Mouse (Mus musculus): ENCODE results near the gene Gm11639.

The Gm11639 gene

GRCm38 (mm10) chr11:104704097-104704496 lies 18.6 kb downstream of the Gm11639 start:
- no peak for DNase-seq (ENCODE audit: extremely low read depth, low read depth)

- DNase-seq (ENCODE audit: extremely low read depth, low read depth): no peak
Measured at GRCm38 (mm10) chr11:104707084-104707483, 21.6 kb downstream of the Gm11639 start.

DNA sequence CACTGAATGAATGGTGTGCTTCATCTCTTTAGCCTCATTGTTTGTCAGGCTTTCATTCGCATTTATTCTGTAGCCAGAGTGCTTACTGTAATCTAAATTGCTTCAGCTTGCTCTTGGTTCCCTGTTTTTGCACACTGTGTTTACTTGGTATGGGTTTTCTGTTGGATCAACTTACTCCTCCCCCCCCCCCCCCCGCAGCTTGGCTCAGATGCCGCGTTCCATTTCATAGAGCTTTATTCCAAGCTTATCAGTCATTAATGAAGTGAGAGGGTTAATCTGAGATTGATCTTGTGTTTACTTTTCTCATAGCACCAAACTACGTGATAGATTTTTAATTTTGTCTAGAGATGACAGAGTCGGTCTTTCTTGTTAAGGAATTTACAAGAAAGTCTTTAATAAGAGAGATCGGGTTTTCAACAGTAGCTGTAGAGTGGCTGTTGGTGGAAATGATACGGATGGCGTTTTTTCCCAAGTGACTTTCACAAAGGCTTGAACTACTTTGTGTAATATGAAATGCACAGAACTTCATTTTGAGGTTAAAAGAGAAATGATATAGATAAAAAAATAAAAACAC lies 59.6 kb downstream of the Gm11639 start:
- DNase-seq (ENCODE audit: extremely low read depth, low read depth): no peak

GRCm38 (mm10) chr11:104765762-104766161 lies 80.3 kb downstream of the Gm11639 start:
- DNase-seq (ENCODE audit: extremely low read depth, low read depth): no peak

DNA sequence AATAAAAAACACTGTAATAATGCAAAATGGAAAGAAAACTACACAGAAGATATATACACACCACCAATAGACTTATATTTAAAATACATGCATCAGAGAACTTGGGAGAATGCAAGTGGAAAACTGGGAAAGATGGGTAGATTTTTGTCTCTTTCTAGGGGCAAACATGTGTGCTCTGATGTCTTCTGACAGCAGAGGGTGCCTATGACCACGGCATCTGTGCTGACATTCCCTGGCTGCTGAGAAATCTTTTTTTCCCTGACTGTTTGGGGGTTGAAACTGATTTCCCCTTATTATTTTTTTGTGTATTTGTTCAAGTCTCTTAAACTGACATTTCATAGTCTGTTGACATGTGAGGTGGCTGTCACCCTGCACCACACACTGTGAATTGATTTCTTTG lies 81.6 kb downstream of the Gm11639 start:
- DNase-seq (ENCODE audit: extremely low read depth, low read depth): no peak

- peak; percentile 15 for DNase-seq (ENCODE audit: extremely low read depth, low read depth)
Measured at GRCm38 (mm10) chr11:104768072-104768471, 82.6 kb downstream of the Gm11639 start.

DNA sequence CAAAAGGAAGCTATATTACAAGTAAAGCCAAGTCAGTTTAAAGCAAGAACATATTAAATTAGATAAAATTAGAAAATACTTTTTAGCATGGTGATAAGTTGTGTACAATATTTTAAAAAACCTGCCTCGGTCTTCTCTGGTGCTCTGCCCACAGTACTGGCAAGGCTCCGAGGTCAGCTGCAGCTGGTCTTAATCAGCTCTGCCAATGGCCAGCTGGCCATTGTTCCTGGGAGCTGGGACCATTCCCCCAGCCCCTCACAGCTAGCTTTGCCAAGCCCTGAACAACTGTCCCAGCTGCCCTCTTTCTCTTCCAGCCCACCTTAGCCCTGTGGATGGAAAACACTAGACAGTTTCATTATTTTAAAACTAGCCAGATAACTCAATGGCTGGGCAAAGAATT lies 93.3 kb downstream of the Gm11639 start:
- no peak for DNase-seq (ENCODE audit: extremely low read depth, low read depth)

- no peak for DNase-seq (ENCODE audit: extremely low read depth, low read depth)
Measured at GRCm38 (mm10) chr11:104944723-104945122, 259.2 kb downstream of the Gm11639 start.

GRCm38 (mm10) chr11:104952349-104952748 lies 266.8 kb downstream of the Gm11639 start:
- no peak for DNase-seq (ENCODE audit: extremely low read depth, low read depth)

GRCm38 (mm10) chr11:104967862-104968261 lies 282.4 kb downstream of the Gm11639 start:
- DNase-seq (ENCODE audit: extremely low read depth, low read depth): no peak

DNA sequence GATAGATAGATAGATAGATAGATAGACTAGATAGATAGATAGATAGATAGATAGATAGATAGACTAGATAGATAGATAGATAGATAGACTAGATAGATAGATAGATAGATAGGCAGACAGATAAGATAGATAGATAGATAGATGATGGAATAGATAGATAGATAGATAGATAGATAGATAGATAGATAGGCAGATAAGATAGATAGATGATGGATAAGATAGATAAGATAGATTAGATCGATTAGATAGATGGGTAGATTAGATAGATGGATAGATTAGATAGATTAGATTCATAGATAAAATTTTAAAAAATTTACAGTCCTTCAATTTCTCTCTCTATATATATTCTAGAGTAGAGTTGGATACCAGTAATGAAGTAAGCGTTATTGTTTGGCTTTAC lies 282.9 kb downstream of the Gm11639 start:
- DNase-seq (ENCODE audit: extremely low read depth, low read depth): no peak

DNA sequence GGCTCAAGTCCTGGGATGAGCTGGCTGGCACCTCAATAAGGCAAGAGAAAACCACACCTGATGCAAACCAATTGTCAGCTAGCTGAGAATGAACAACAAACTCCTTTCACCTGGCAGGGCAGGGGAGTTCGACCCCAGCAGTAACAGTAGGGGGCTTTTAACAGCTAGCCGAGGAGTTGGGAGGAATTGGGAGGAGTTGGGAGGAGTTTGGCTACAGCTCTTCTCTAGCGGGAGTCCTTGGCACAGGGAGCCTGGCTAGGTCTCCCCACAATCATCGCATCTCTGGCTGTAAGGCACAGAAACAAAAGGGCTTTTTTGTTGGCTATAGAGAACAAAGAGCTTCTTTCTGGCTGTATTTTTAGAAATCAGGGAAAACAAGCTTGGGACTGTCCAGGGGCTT lies 285.8 kb downstream of the Gm11639 start:
- DNase-seq (ENCODE audit: extremely low read depth, low read depth): no peak

- DNase-seq (ENCODE audit: extremely low read depth, low read depth): no peak
Measured at GRCm38 (mm10) chr11:104972480-104972879, 287.0 kb downstream of the Gm11639 start.

GRCm38 (mm10) chr11:104977976-104978375 lies 292.5 kb downstream of the Gm11639 start:
- DNase-seq (ENCODE audit: extremely low read depth, low read depth): no peak

GRCm38 (mm10) chr11:104981342-104982055 lies 296.0 kb downstream of the Gm11639 start:
- DNase-seq (ENCODE audit: extremely low read depth, low read depth): no peak

- no peak for DNase-seq (ENCODE audit: extremely low read depth, low read depth)
Measured at GRCm38 (mm10) chr11:105009232-105009631, 323.7 kb downstream of the Gm11639 start.

GRCm38 (mm10) chr11:105021071-105021470 lies 335.6 kb downstream of the Gm11639 start:
- peak; percentile 59 for DNase-seq (ENCODE audit: extremely low read depth, low read depth)

GRCm38 (mm10) chr11:105028744-105029348 lies 343.3 kb downstream of the Gm11639 start:
- peak; percentile 26 for DNase-seq (ENCODE audit: extremely low read depth, low read depth)

DNA sequence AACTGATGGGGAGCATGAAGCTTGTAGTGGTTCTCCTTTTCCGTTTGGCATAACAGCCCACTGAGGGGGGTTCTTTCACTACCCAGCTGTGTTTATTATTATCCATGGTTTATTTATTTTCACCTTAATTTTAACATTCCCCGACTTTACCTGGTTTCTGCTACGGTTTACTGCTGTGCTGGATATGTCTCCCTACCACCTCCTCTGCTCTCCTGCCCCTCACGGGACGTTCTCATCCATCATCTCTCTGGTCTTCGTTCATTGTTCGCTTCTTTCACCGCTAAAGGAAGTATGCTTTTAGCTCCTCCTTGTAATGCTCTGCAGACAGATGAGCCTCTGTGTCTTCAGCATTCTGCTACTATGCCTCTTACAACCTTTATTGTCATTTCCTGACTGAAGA lies 344.0 kb downstream of the Gm11639 start:
- DNase-seq (ENCODE audit: extremely low read depth, low read depth): no peak

DNA sequence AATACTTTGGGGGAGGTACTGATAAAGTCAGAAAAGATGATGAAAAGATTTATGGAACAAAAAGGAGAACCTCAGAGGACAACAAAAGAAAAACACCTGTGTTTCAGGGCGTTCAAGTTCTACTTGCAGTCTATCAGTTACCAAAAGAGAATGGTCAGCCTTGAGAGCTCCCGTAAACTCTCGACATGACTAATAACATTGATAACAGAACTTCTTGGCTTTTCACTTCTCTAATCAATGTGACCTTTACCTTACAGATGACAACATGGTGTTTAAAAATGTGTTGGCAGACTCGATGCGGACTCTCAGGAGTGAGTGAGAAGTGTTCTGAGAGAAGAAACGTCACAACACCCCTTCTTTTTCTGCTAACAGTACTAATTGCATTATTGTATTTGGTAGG lies 344.7 kb downstream of the Gm11639 start:
- no peak for DNase-seq (ENCODE audit: extremely low read depth, low read depth)

- DNase-seq (ENCODE audit: extremely low read depth, low read depth): no peak
Measured at GRCm38 (mm10) chr11:105031103-105031502, 345.6 kb downstream of the Gm11639 start.

- DNase-seq (ENCODE audit: extremely low read depth, low read depth): no peak
Measured at GRCm38 (mm10) chr11:105035081-105035480, 349.6 kb downstream of the Gm11639 start.

DNA sequence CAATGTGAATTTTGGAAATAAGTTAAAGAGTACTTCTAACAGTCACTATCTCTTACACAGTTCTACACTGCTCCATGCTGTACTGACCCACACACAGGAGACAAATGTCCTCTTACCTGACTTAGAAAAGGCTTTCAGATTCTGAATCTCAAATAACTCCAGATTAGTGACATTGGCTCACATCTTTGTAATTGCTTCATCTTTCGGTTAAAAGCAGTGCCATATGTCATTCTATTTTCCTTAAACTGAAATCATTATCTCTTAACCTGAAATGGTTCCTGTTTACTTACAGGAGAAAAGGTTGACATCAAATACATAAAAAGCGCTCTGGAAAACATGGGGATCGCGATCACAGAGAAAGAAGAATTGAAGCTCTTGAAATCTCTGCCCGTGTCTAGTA lies 377.8 kb downstream of the Gm11639 start, which contains the start of gene Efcab3:
Gene Efcab3, plus strand, starts transcription at position 301 of the 400 bp plus-strand sequence.
- no peak for DNase-seq (ENCODE audit: extremely low read depth, low read depth)

Data from MEL-GATA-1-ER (cell line).